Mouse (Mus musculus) kidney, embryonic 16.5 days (tissue): ENCODE measurements at regions not wholly inside any gene's neighbourhood (a gene's known extent, or its start where the extent isn't known, plus 50 kb on each side); places are given as distances from the start of the nearest gene placed in this dataset.

Experiments
- ATAC-seq: fragments of 200-750 bp; cut with Nextera tagmentation; 2 replicates; pipeline ENCODE4 v1.8.0; 2017; ENCODE audit warnings: moderate TSS enrichment; ENCODE audit not compliant: low FRiP score, low TSS enrichment
- H3K27ac ChIP-seq: fragments of 300-500 bp; sonication (generic); 2 replicates; pipeline ENCODE4 v1.5.1; 2014; ENCODE audit warnings: low read length
- H3K27me3 ChIP-seq: fragments of 300-500 bp; sonication (generic); 2 replicates; pipeline ENCODE4 v1.6.1; 2014; ENCODE audit warnings: low read length, control low read depth, mixed read lengths; ENCODE audit not compliant: insufficient read depth
- H3K36me3 ChIP-seq: fragments of 300-500 bp; sonication (generic); 2 replicates; pipeline ENCODE4 v1.6.1; 2014; ENCODE audit warnings: low read length, control low read depth, mixed read lengths; ENCODE audit not compliant: insufficient read depth
- H3K4me1 ChIP-seq: fragments of 300-500 bp; sonication (generic); 2 replicates; pipeline ENCODE4 v1.6.1; 2014; ENCODE audit warnings: low read length, control low read depth, mixed read lengths; ENCODE audit not compliant: insufficient read depth
- H3K4me2 ChIP-seq: fragments of 300-500 bp; sonication (generic); replicated peaks from 2 replicates; pipeline ENCODE4 v1.6.1; 2014; ENCODE audit warnings: low read depth, low read length
- H3K4me3 ChIP-seq: fragments of 300-500 bp; sonication (generic); 2 replicates; pipeline ENCODE4 v1.5.1; 2014; ENCODE audit warnings: mild to moderate bottlenecking, low read length
- H3K9ac ChIP-seq: fragments of 300-500 bp; sonication (generic); replicated peaks from 2 replicates; pipeline ENCODE4 v1.6.1; 2014; ENCODE audit warnings: low read length
- H3K9me3 ChIP-seq: fragments of 300-500 bp; sonication (generic); 2 replicates; pipeline ENCODE4 v1.6.1; 2016; ENCODE audit warnings: low read length, control low read depth
- WGBS: fragments of 180-500 bp; shearing (Covaris S2); extraction: QIAGEN DNeasy Blood & Tissue Kit; methylation state at CpG from one replicate; pipeline ENCODE4 v1.1.7; 2014; 5-methylcytosine and 5-hydroxymethylcytosine counted together

- no peaks in the 10 kb centered on the region for H3K36me3 ChIP-seq
- 79% methylated on average over 3 of the region's 3 CpGs for WGBS
- no peak for ATAC-seq
- peaks cover 14% of the 10 kb centered on the region for H3K4me1 ChIP-seq
- no peak overlapping the region for H3K4me2 ChIP-seq
- H3K9ac ChIP-seq: no peak overlapping the region
- no peaks in the 10 kb centered on the region for H3K27me3 ChIP-seq
- H3K4me3 ChIP-seq: no peak overlapping the region
- H3K27ac ChIP-seq: no peak overlapping the region
- no peaks in the 10 kb centered on the region for H3K9me3 ChIP-seq
These were observed 117.5 kb upstream of the Ctnnb1 start for GRCm38 (mm10) chr9:120811522-120811921.

- ATAC-seq: no peak
- Histone ChIP-seq H3K4me2 (no peak overlapping the region), H3K9me3 (no peaks in the 10 kb centered on the region), H3K4me1 (peaks cover 13% of the 10 kb centered on the region; the same call in 1 of the 2 replicates), H3K27me3 (no peaks in the 10 kb centered on the region), H3K36me3 (no peaks in the 10 kb centered on the region), H3K9ac (no peak overlapping the region), H3K4me3 (no peak overlapping the region), H3K27ac (no peak overlapping the region)
- 69% methylated on average over 17 of the region's 17 CpGs for WGBS
These were observed 116.3 kb upstream of the Ctnnb1 start for GRCm38 (mm10) chr9:120812667-120813210.

- no peaks in the 10 kb centered on the region for H3K27me3 ChIP-seq
- no peak overlapping the region for H3K9ac ChIP-seq
- no peak overlapping the region for H3K4me2 ChIP-seq
- no peaks in the 10 kb centered on the region for H3K36me3 ChIP-seq
- no peak overlapping the region for H3K27ac ChIP-seq
- no peak overlapping the region for H3K4me3 ChIP-seq
- peaks cover 9% of the 10 kb centered on the region; the same call in 1 of the 2 replicates for H3K4me1 ChIP-seq
- 42% methylated on average over 4 of the region's 4 CpGs for WGBS
- H3K9me3 ChIP-seq: no peaks in the 10 kb centered on the region
- ATAC-seq: no peak
These were observed 114.7 kb upstream of the Ctnnb1 start for GRCm38 (mm10) chr9:120814286-120814685.

GRCm38 (mm10) chr9:120818726-120819317, 110.2 kb upstream of the Ctnnb1 start:
- no peaks in the 10 kb centered on the region for H3K36me3 ChIP-seq
- no peak overlapping the region for H3K4me3 ChIP-seq
- 0 out of 2 replicates have a peak, but pooled peaks cover 3% of the 10 kb centered on the region for H3K4me1 ChIP-seq
- H3K4me2 ChIP-seq: no peak overlapping the region
- no peaks in the 10 kb centered on the region for H3K9me3 ChIP-seq
- WGBS: 91% methylated on average over 22 of the region's 22 CpGs
- no peak overlapping the region for H3K27ac ChIP-seq
- H3K27me3 ChIP-seq: no peaks in the 10 kb centered on the region
- no peak overlapping the region for H3K9ac ChIP-seq
- no peak for ATAC-seq

GRCm38 (mm10) chr9:120820892-120821291, 108.1 kb upstream of the Ctnnb1 start:
- H3K27me3 ChIP-seq: no peaks in the 10 kb centered on the region
- no peak for ATAC-seq
- no peak overlapping the region for H3K27ac ChIP-seq
- no peaks in the 10 kb centered on the region for H3K36me3 ChIP-seq
- WGBS: 83% methylated on average over 6 of the region's 6 CpGs
- H3K4me1 ChIP-seq: peaks cover 3% of the 10 kb centered on the region
- H3K9ac ChIP-seq: no peak overlapping the region
- H3K9me3 ChIP-seq: no peaks in the 10 kb centered on the region
- no peak overlapping the region for H3K4me2 ChIP-seq
- no peak overlapping the region for H3K4me3 ChIP-seq

GRCm38 (mm10) chr9:120823397-120823796, 105.6 kb upstream of the Ctnnb1 start:
- no peaks in the 10 kb centered on the region for H3K27me3 ChIP-seq
- 74% methylated on average over 6 of the region's 6 CpGs for WGBS
- ATAC-seq: no peak

GRCm38 (mm10) chr9:120826266-120826665, 102.8 kb upstream of the Ctnnb1 start:
- no peak overlapping the region for H3K4me3 ChIP-seq
- H3K9me3 ChIP-seq: no peaks in the 10 kb centered on the region
- ATAC-seq: no peak; the same call in none of the 2 replicates
- H3K27me3 ChIP-seq: no peaks in the 10 kb centered on the region
- H3K36me3 ChIP-seq: no peaks in the 10 kb centered on the region
- no peak overlapping the region for H3K9ac ChIP-seq
- H3K27ac ChIP-seq: peak overlapping the region; percentile 50; the same call in 1 of the 2 replicates
- no peak overlapping the region for H3K4me2 ChIP-seq
- WGBS: 22% methylated on average over 4 of the region's 4 CpGs
- peaks cover 15% of the 10 kb centered on the region for H3K4me1 ChIP-seq

More at GRCm38 (mm10) chr9:120823397-120823796, 105.6 kb upstream of the Ctnnb1 start:
- Histone ChIP-seq H3K9ac (no peak overlapping the region), H3K4me3 (no peak overlapping the region), H3K27ac (no peak overlapping the region), H3K4me1 (peaks cover 15% of the 10 kb centered on the region), H3K9me3 (no peaks in the 10 kb centered on the region), H3K36me3 (no peaks in the 10 kb centered on the region), H3K4me2 (no peak overlapping the region)

GRCm38 (mm10) chr9:120830526-120830925, 98.5 kb upstream of the Ctnnb1 start:
- H3K27me3 ChIP-seq: no peaks in the 10 kb centered on the region
- H3K9me3 ChIP-seq: no peaks in the 10 kb centered on the region
- no peak overlapping the region for H3K27ac ChIP-seq
- no peaks in the 10 kb centered on the region for H3K36me3 ChIP-seq
- H3K4me1 ChIP-seq: peaks cover 15% of the 10 kb centered on the region
- H3K4me3 ChIP-seq: no peak overlapping the region
- WGBS: 63% methylated on average over 5 of the region's 5 CpGs
- no peak for ATAC-seq
- no peak overlapping the region for H3K9ac ChIP-seq
- H3K4me2 ChIP-seq: no peak overlapping the region

GRCm38 (mm10) chr9:120834166-120834565, 94.8 kb upstream of the Ctnnb1 start:
- Histone ChIP-seq H3K27me3 (no peaks in the 10 kb centered on the region), H3K9ac (no peak overlapping the region), H3K4me2 (no peak overlapping the region), H3K27ac (no peak overlapping the region), H3K4me3 (no peak overlapping the region), H3K36me3 (no peaks in the 10 kb centered on the region), H3K4me1 (no peaks in the 10 kb centered on the region), H3K9me3 (no peaks in the 10 kb centered on the region; the same call in 1 of the 2 replicates)
- ATAC-seq: no peak
- 81% methylated on average over 9 of the region's 9 CpGs for WGBS

- Histone ChIP-seq H3K9me3 (no peaks in the 10 kb centered on the region; the same call in 1 of the 2 replicates), H3K9ac (no peak overlapping the region), H3K4me1 (no peaks in the 10 kb centered on the region), H3K4me2 (no peak overlapping the region), H3K4me3 (no peak overlapping the region), H3K36me3 (no peaks in the 10 kb centered on the region), H3K27ac (no peak overlapping the region), H3K27me3 (no peaks in the 10 kb centered on the region)
- 97% methylated on average over 4 of the region's 4 CpGs for WGBS
- no peak for ATAC-seq
These were observed 93.4 kb upstream of the Ctnnb1 start for GRCm38 (mm10) chr9:120835621-120836020.
